Mouse (Mus musculus) midbrain, embryonic 10.5 days (tissue): ENCODE data around the gene Inafm1. TPM values are rescaled to one million over a fixed set of nuclear protein-coding genes. Genes with fewer than 3 reads are reported as not detected.
A peak's percentile ranks its signal among the peaks of the same experiment; 100 is the strongest.

Experiments used
- DNase-seq: peaks from one replicate; pipeline ENCODE4 v3.0.0-alpha.2; 2017; ENCODE audit warnings: low spot score
- H3K27ac ChIP-seq: fragments of 300-500 bp; sonication (generic); replicated peaks from 2 replicates; pipeline ENCODE4 v1.5.1; 2016; ENCODE audit warnings: mild to moderate bottlenecking
- H3K27me3 ChIP-seq: fragments of 300-500 bp; sonication (generic); 2 replicates; pipeline ENCODE4 v1.6.1; 2016; ENCODE audit warnings: low read depth, mild to moderate bottlenecking; ENCODE audit not compliant: poor library complexity, severe bottlenecking
- H3K36me3 ChIP-seq: fragments of 300-500 bp; sonication (generic); 2 replicates; pipeline ENCODE4 v1.6.1; 2016; ENCODE audit warnings: mild to moderate bottlenecking, moderate library complexity
- H3K4me1 ChIP-seq: fragments of 300-500 bp; sonication (generic); 2 replicates; pipeline ENCODE4 v1.6.1; 2016
- H3K4me3 ChIP-seq: fragments of 300-500 bp; sonication (generic); 2 replicates; pipeline ENCODE4 v1.5.1; 2016; ENCODE audit warnings: mild to moderate bottlenecking, moderate library complexity
- H3K9me3 ChIP-seq: fragments of 300-500 bp; sonication (generic); replicated peaks from 2 replicates; pipeline ENCODE4 v1.6.1; 2016; ENCODE audit warnings: mild to moderate bottlenecking
- WGBS: fragments of 180-500 bp; shearing (Covaris S2); methylation state at CpG from one replicate; pipeline ENCODE4 v1.1.7; 2016; 5-methylcytosine and 5-hydroxymethylcytosine counted together
- polyA plus RNA-seq: library from polyadenylated mRNA; unstranded; fragments of >200 nt; fragmentation: Nextera tagmentation; extraction: Ambion mirVana; gene quantifications from 2 replicates; pipeline ENCODE4 v1.2.1, GENCODE M21; 2016

The Inafm1 gene
- polyA plus RNA-seq: 6.3 and 10.0 TPM in 2 replicates

DNA sequence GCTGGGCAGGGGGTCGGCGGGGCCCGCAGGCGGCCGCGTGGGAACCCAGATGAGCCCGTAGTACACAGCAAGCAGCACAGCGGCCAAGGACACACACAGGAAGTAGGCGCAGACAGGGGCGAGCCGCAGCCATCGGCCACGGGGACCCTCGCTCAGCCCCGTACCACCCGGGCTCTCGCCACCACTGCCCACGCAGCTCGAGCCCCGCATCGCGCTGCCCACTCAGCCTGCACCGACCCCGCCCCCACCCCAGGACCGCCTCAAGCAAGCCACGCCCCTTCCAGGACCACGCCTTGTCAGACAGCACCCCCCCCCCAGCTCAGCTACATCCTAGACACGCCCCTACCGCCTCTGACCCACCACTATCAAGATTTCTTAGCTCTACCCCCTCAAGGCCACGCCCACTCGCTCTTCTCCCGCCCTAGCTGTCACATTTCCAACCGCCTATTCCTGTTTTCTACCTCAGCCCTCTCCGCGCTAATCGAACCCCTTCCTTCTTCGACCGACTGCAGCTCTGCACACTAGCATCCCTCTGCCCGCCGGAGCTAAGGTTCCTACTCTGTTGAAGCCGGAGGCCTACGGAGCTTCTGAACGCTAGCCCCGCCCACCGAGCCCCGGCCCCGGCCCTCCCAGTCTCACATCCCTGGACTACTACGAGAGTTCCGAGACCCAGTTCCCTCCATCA lies at the start of gene Inafm1:
Inafm1 (minus strand) TSS at position 537 of the 685 bp plus-strand sequence.
- Histone ChIP-seq H3K27ac (peak within 1 kb of the TSS; percentile 86), H3K36me3 (peaks cover 34% of the 10 kb centered on the region), H3K4me3 (peak within 1 kb of the TSS; percentile 79), H3K27me3 (peaks cover 40% of the 10 kb centered on the region), H3K4me1 (peaks cover 38% of the 10 kb centered on the region), H3K9me3 (no peaks in the 10 kb centered on the region)
- peak; percentile 93 for DNase-seq
- under 1% methylated on average over 44 of the region's 49 CpGs for WGBS

DNA sequence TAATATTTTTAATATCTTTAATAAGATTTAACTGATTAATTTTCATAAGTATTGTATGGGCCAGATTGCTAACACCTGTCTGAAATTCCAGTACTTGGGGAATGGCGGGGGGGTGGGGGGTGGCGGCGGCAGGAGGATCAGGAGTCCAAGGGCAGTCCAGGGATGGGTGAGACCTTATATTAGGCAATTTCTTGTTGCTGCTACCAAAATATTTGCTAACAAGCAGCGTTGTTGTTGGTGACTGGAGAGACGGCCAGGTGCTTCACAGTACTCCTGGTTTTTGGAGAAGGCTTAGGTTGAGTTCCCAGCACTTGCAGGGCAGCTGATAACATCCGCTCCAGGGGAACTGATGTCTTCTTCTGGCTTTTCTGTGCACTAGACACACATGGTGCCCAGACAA lies 47.1 kb upstream of the Inafm1 start:
- no peak for DNase-seq
- no peaks in the 10 kb centered on the region for H3K27me3 ChIP-seq
- H3K4me1 ChIP-seq: peaks cover 2% of the 10 kb centered on the region; the same call in 1 of the 2 replicates
- H3K9me3 ChIP-seq: no peaks in the 10 kb centered on the region
- no peak overlapping the region for H3K4me3 ChIP-seq
- WGBS: 86% methylated on average over 6 of the region's 6 CpGs
- H3K27ac ChIP-seq: no peak overlapping the region
- H3K36me3 ChIP-seq: peaks cover 41% of the 10 kb centered on the region

DNA sequence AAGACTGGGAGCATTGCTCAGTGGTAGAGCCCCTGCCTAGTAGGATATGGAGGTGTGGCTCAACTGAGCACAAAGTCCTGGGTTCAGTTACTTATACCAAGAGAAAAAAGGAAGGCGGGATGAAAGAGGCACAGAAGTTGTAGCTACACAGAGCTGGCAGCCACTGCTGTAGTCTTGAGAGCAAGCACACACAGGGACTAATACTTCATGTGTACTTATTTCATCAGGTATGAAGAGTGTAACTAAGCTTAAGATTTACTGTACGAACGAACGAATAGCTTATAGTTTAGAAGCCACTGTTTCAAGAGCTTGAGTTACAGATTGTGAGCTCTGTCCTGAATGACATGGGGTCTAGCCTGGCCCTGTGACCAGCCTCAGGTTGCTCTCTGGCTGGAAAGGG lies 45.8 kb upstream of the Inafm1 start:
- Histone ChIP-seq H3K4me3 (no peak overlapping the region), H3K27me3 (no peaks in the 10 kb centered on the region), H3K9me3 (no peaks in the 10 kb centered on the region), H3K27ac (no peak overlapping the region), H3K4me1 (peaks cover 10% of the 10 kb centered on the region), H3K36me3 (peaks cover 28% of the 10 kb centered on the region)
- no peak for DNase-seq
- 97% methylated on average over 4 of the region's 4 CpGs for WGBS

DNA sequence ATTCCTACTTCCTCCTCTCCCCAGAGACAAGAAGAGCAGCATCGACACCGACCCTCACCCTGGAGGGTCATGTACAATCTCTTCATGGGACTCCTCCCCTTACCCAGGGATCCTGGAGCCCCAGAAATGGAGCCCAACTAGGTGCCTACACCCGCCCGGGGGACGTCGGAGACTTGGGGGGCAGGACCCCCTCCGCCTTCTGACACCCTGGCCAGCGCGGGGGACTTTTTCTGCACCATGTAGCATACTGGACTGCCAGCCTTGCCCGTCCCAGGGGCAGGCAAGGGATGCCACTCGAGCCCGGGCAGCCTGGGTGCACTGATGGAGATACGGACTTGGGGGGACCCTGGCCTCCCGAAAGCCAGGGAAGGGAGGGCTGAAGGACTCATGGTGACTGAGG lies 43.7 kb upstream of the Inafm1 start:
- WGBS: 84% methylated on average over 14 of the region's 14 CpGs
- H3K4me1 ChIP-seq: peaks cover 31% of the 10 kb centered on the region
- H3K9me3 ChIP-seq: peaks cover 2% of the 10 kb centered on the region; the same call in 1 of the 2 replicates
- H3K4me3 ChIP-seq: no peak overlapping the region
- H3K27ac ChIP-seq: no peak overlapping the region
- peaks cover 26% of the 10 kb centered on the region for H3K36me3 ChIP-seq
- DNase-seq: no peak
- H3K27me3 ChIP-seq: no peaks in the 10 kb centered on the region

DNA sequence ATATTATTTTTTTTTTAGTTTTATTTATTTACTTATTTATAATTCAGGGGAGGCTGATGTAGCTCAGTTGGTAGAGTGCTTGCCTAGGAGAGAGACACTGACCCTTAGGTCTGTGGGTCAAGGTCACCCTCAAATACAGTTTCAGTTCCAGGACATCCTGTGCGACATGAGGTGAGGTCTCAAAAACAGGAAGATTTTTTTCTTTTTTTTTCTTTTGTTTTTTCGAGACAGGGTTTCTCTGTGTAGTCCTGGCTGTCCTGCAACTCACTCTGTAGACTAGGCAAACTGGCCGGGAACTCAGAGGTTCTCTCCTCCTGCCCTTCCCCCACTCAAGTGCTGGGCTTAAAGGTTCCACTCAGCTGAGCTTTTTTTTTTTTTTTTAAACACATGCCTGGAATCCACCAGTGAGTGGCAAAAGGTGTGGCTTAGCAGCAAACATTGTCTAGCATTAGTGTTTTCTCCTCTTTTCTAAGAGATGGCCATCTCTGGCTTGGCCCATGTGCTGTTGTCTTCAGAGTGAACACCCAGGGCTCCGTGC lies 41.9 kb upstream of the Inafm1 start:
- H3K4me3 ChIP-seq: no peak overlapping the region
- no peak for DNase-seq
- WGBS: 75% methylated on average over 4 of the region's 4 CpGs
- H3K27me3 ChIP-seq: peaks cover 5% of the 10 kb centered on the region; the same call in 1 of the 2 replicates
- H3K4me1 ChIP-seq: peaks cover 49% of the 10 kb centered on the region
- peaks cover 22% of the 10 kb centered on the region for H3K36me3 ChIP-seq
- H3K9me3 ChIP-seq: peaks cover 5% of the 10 kb centered on the region; the same call in 1 of the 2 replicates
- no peak overlapping the region for H3K27ac ChIP-seq

DNA sequence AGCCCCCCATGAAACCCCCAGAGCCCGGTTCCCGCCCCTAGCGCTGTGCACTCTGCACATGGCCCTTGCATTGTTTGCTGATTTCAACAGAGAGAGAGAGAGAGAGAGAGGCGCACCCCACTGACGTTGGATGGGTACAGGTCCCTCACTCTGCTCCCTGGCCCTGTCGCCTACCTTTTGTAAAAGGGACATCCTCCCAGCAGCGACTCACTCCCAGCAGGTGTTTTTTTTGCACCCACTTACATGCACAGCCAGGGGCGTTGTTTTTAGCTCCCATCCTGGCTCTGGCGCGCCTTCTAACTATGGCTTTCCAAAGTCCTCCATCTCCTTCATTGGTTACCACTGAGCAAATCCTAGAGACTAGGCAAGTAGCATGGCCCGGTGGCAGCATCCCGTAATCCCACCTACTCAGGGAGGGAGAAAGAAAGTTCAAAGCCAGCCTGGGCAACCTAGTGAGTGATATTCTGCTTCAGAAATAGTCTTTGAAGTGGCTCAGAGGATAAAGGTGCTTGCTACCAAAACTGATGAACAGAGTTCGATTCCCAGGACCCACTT lies 40.9 kb upstream of the Inafm1 start:
- Histone ChIP-seq H3K9me3 (peaks cover 5% of the 10 kb centered on the region; the same call in 1 of the 2 replicates), H3K27ac (peak overlapping the region; percentile 99), H3K36me3 (peaks cover 20% of the 10 kb centered on the region), H3K4me3 (peak overlapping the region; percentile 95), H3K4me1 (peaks cover 59% of the 10 kb centered on the region), H3K27me3 (peaks cover 12% of the 10 kb centered on the region; the same call in 1 of the 2 replicates)
- WGBS: 9% methylated on average over 13 of the region's 13 CpGs
- DNase-seq: no peak

DNA sequence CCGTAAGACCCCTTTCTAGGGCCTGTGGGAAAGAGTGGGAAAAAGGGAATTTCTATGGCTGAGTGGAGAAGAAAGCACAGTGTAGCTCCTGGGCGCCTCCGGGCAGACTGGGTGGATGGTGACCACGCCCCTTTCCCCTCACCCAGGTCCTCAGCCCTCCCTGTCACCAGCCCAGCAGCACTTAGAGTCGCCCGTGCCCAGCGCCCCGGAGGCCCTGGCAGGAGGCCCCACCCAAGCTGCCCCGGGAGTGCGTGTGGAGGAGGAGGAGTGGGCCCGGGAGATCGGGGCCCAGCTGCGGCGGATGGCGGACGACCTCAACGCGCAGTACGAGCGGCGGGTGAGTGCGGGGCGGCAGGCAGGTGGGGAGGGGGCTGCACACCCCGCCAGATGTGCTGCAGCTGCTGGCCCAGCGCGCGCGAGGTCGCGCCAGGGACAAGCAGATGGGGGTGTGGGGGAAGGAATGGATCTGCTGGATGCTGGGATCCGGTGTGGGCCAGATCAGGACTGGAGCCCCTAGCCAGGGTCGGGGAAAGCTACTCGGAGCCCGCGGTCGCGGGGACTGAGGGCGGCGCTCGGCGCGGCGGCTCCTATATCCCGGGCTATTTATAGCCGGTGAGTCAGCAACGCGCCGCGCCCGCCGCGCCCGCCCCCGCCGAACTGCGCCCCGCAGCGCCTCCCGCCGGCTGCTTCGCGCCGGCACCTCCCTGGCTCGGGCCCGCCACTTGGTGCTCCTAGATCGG lies 40.2 kb upstream of the Inafm1 start:
- peak; percentile 83 for DNase-seq
- H3K36me3 ChIP-seq: peaks cover 19% of the 10 kb centered on the region
- H3K9me3 ChIP-seq: peaks cover 5% of the 10 kb centered on the region; the same call in 1 of the 2 replicates
- H3K4me1 ChIP-seq: peaks cover 66% of the 10 kb centered on the region
- peak overlapping the region; percentile 99 for H3K27ac ChIP-seq
- WGBS: under 1% methylated on average over 65 of the region's 66 CpGs
- H3K4me3 ChIP-seq: peak overlapping the region; percentile 95
- peaks cover 12% of the 10 kb centered on the region; the same call in 1 of the 2 replicates for H3K27me3 ChIP-seq

DNA sequence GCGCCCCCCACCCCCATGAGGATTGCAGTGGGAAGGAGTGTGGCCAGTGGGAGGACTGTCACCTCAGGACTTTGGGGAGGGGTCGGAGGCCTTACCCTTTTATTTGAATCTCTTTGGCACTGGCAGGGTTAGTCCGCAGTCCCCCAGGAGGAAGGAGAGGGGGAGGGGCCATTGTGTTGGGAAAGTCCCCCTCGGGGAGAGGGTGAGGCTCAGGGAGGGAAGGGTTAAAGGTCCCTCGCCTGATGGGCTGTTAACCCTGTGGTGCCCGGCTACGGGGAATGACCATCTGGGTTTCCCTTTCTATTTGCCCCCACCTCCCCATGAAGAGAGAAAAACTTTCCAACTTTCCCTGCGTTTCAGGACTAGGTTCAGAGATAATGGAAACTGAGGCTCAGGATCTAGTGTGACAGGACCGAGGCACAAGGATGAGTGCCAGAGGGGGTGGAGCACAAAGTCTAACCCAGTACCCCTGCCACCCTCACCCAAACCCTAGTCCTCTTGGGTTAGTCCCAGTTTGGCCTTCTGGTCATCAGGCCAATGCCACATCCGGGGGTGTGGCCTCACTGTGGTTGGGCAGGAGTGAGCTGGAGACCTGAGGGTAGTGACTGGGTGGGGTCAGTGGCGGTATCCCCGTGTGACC lies 39.4 kb upstream of the Inafm1 start:
- H3K27me3 ChIP-seq: peaks cover 12% of the 10 kb centered on the region; the same call in 1 of the 2 replicates
- peaks cover 5% of the 10 kb centered on the region; the same call in 1 of the 2 replicates for H3K9me3 ChIP-seq
- H3K4me1 ChIP-seq: peaks cover 69% of the 10 kb centered on the region
- WGBS: 0% methylated on average over 12 of the region's 12 CpGs
- H3K4me3 ChIP-seq: peak overlapping the region; percentile 95
- H3K36me3 ChIP-seq: peaks cover 14% of the 10 kb centered on the region
- peak overlapping the region; percentile 99 for H3K27ac ChIP-seq
- peak; percentile 91 for DNase-seq

DNA sequence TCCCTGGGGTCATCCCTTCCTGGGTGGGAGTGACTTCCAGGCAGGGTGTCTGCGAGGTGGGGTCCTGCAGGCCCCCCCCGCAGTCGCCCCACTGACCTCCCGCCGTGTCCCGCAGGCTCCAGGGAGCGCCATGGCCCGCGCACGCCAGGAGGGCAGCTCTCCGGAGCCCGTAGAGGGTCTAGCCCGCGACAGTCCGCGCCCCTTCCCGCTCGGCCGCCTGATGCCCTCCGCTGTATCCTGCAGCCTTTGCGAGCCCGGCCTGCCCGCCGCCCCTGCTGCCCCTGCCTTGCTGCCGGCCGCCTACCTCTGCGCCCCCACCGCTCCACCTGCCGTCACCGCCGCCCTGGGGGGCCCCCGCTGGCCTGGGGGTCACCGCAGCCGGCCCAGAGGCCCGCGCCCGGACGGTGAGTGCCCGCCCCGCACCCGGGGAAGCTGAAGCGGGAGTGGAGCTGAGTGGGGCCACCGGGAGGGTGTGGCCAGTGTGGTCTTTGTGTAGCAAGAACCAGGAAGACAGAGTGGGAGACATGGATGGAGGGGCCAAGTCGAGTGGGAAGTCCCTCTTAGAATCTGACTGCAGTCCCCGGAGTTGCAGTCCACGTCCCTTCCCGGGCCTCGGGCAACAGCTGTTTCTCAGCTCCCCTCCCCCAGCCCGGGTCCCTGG lies 38.7 kb upstream of the Inafm1 start:
- H3K27me3 ChIP-seq: peaks cover 12% of the 10 kb centered on the region; the same call in 1 of the 2 replicates
- peak overlapping the region; percentile 99 for H3K27ac ChIP-seq
- peaks cover 69% of the 10 kb centered on the region for H3K4me1 ChIP-seq
- peaks cover 5% of the 10 kb centered on the region; the same call in 1 of the 2 replicates for H3K9me3 ChIP-seq
- H3K36me3 ChIP-seq: peaks cover 8% of the 10 kb centered on the region
- WGBS: under 1% methylated on average over 49 of the region's 49 CpGs
- DNase-seq: no peak
- H3K4me3 ChIP-seq: peak overlapping the region; percentile 95

DNA sequence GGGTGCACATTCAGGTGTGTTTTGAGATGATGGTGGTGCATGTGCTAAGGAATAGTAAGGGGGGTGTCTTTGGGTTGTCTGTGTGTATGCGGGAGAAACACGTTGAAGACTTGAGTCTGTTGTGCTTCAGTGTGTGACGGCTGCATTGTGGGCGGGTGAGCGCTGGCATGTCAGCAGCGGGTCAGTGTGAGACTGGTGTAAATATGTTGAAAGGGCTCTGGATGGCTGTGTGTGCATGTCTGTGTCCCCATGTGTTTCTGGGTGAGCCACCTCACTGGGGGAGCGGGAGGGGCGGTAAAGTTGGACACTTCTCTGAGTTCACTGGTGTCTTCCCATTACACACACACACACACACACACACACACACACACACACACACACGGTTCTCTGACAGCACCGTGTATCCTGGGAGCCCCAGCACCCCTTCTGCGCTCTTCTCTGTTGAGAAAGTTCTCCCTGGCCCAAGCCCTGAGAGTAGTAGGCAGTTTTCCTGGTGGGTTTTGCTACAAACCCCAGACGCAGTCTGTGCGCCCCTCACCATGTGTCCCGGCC lies 38.1 kb upstream of the Inafm1 start:
- Histone ChIP-seq H3K4me3 (peak overlapping the region; percentile 95), H3K4me1 (peaks cover 69% of the 10 kb centered on the region), H3K36me3 (peaks cover 2% of the 10 kb centered on the region; the same call in 1 of the 2 replicates), H3K27me3 (peaks cover 12% of the 10 kb centered on the region; the same call in 1 of the 2 replicates), H3K9me3 (peaks cover 5% of the 10 kb centered on the region; the same call in 1 of the 2 replicates), H3K27ac (peak overlapping the region; percentile 99)
- WGBS: under 1% methylated on average over 14 of the region's 14 CpGs
- DNase-seq: peak; percentile 46
